Mouse (Mus musculus): Measurements from ENCODE around the gene Fndc11. TPM values are rescaled to one million over a fixed set of nuclear protein-coding genes. Genes with fewer than 3 reads are reported as not detected.
A peak's percentile ranks its signal among the peaks of the same experiment; 100 is the strongest.

The Fndc11 gene
- polyA plus RNA-seq, 1 experiment, result not detected

DNA sequence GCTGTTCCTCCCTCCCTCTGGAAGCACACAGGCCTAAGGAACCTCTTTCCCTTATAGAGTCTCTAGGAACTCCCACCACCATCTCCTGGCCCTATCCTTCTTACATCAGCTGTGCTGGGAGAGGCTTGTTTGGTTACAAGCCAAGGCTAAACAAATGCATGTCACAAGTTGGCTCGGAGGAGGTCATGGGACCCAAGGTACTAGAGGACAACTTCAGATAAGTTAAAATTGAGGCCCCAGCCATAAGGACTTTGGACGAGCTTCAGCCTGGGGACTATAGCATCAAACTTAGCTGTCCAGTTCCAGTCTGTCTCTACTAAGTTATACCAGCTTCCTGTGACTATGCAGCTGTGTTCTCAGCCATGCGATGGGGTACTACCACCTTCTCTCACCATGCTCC is 7.3 kb downstream of the Fndc11 start:
- no peaks in the 10 kb centered on the region for H3K4me1 ChIP-seq (ENCODE audit: control insufficient read depth, insufficient read depth, low read length)
- TF ChIP-seq EP300 (IDR thresholded peaks at IDR 0.05; ENCODE audit: insufficient read depth, low read depth, low read length), result no peak
- no peak for TF ChIP-seq POLR2A (IDR thresholded peaks at IDR 0.05; ENCODE audit: insufficient read depth, low read length)
- no peak for TF ChIP-seq CTCF (IDR thresholded peaks at IDR 0.05; ENCODE audit: low read depth, low read length)
- no peak overlapping the region for H3K27ac ChIP-seq (ENCODE audit: insufficient read depth, low read length)
- no peak overlapping the region for H3K4me3 ChIP-seq (ENCODE audit: low read depth, low read length)
- no peak overlapping the region for H3K9ac ChIP-seq (ENCODE audit: low read depth, poor library complexity, severe bottlenecking)
- H3K27me3 ChIP-seq (ENCODE audit: control insufficient read depth, insufficient read depth, low read length, poor library complexity, severe bottlenecking), result no peaks in the 10 kb centered on the region
- no peaks in the 10 kb centered on the region for H3K36me3 ChIP-seq (ENCODE audit: control insufficient read depth, insufficient read depth, low read length, poor library complexity, severe bottlenecking)
- H3K9me3 ChIP-seq (replicated peaks; ENCODE audit: control insufficient read depth, insufficient read depth, low read length, poor library complexity, severe bottlenecking), result no peaks in the 10 kb centered on the region

DNA sequence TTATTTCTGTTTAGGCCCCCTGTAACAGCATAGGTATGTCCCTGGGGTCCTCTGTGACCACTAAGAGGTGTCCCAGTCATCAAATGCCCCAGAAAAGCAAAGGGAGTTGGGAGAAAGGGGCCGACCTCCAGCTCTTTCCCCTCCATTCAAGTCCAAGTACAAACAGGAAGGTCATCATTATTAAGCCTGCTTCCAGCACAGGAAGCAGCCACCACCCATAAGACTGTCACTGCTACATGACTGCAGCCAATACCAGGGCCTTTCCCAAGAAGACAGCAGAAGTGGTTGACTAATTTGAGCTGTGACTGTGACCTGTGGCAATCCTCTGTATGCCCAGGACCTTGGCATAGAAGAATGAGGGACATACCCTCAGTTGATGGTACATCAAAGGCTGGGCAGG is 8.5 kb downstream of the Fndc11 start:
- TF ChIP-seq CTCF (IDR thresholded peaks at IDR 0.05; ENCODE audit: low read depth, low read length), result no peak
- no peak for TF ChIP-seq POLR2A (IDR thresholded peaks at IDR 0.05; ENCODE audit: insufficient read depth, low read length)
- H3K4me3 ChIP-seq (ENCODE audit: low read depth, low read length), result no peak overlapping the region
- no peaks in the 10 kb centered on the region for H3K4me1 ChIP-seq (ENCODE audit: control insufficient read depth, insufficient read depth, low read length)
- H3K9me3 ChIP-seq (replicated peaks; ENCODE audit: control insufficient read depth, insufficient read depth, low read length, poor library complexity, severe bottlenecking), result no peaks in the 10 kb centered on the region
- H3K9ac ChIP-seq (ENCODE audit: low read depth, poor library complexity, severe bottlenecking), result no peak overlapping the region
- H3K27me3 ChIP-seq (ENCODE audit: control insufficient read depth, insufficient read depth, low read length, poor library complexity, severe bottlenecking), result no peaks in the 10 kb centered on the region
- no peak overlapping the region for H3K27ac ChIP-seq (ENCODE audit: insufficient read depth, low read length)
- no peaks in the 10 kb centered on the region for H3K36me3 ChIP-seq (ENCODE audit: control insufficient read depth, insufficient read depth, low read length, poor library complexity, severe bottlenecking)

DNA sequence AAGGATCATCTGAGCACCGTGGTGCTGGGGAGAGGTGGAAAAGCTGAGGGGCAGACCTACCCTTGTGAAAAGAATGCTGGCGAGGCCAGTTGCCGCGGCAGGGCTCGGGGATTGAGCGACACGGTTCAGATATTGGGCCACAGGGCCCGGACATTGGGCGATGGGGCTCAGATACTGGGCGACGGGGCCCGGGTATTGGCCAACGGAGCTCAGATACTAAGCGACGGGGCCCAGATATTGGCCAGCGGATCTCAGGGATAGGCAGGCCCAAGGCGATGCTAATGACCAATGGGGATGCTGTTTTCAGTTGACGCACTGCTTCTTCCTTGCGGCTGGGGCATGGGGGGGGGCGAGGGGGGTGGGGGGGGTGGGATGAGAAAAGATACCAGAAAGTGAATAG is 11.4 kb downstream of the Fndc11 start:
- Histone ChIP-seq H3K4me3 (ENCODE audit: low read depth, low read length) (no peak overlapping the region), H3K27me3 (ENCODE audit: control insufficient read depth, insufficient read depth, low read length, poor library complexity, severe bottlenecking) (no peaks in the 10 kb centered on the region), H3K36me3 (ENCODE audit: control insufficient read depth, insufficient read depth, low read length, poor library complexity, severe bottlenecking) (no peaks in the 10 kb centered on the region), H3K4me1 (ENCODE audit: control insufficient read depth, insufficient read depth, low read length) (no peaks in the 10 kb centered on the region), H3K9ac (ENCODE audit: low read depth, poor library complexity, severe bottlenecking) (no peak overlapping the region), H3K9me3 (replicated peaks; ENCODE audit: control insufficient read depth, insufficient read depth, low read length, poor library complexity, severe bottlenecking) (no peaks in the 10 kb centered on the region), H3K27ac (ENCODE audit: insufficient read depth, low read length) (no peak overlapping the region)
- TF ChIP-seq POLR2A (IDR thresholded peaks at IDR 0.05; ENCODE audit: insufficient read depth, low read length), result no peak
- no peak for TF ChIP-seq CTCF (IDR thresholded peaks at IDR 0.05; ENCODE audit: low read depth, low read length)
- TF ChIP-seq EP300 (IDR thresholded peaks at IDR 0.05; ENCODE audit: insufficient read depth, low read depth, low read length), result no peak

DNA sequence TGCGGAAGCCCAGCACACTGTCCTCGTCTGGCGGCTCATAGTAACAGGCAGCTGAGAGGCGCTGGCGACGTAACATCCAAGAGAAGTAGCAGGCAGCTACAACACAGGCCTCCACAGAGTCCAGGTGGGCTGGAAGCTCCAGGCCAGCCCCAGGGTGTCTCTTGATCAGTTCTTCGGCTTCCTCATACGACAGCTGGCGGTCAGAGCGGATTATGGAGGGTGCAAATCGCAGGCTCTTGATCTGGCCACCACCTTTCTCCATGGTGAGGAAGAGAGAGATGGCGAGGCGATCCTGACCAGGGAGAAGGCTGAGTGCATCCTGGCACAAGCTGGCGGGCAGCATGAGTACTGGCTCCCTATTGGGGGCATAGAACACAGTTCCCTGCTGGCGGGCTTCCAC is 13.6 kb downstream of the Fndc11 start:
- Histone ChIP-seq H3K27ac (ENCODE audit: insufficient read depth, low read length) (no peak overlapping the region), H3K4me3 (ENCODE audit: low read depth, low read length) (peak overlapping the region; percentile 15), H3K9ac (ENCODE audit: low read depth, poor library complexity, severe bottlenecking) (no peak overlapping the region), H3K4me1 (ENCODE audit: control insufficient read depth, insufficient read depth, low read length) (no peaks in the 10 kb centered on the region), H3K9me3 (replicated peaks; ENCODE audit: control insufficient read depth, insufficient read depth, low read length, poor library complexity, severe bottlenecking) (no peaks in the 10 kb centered on the region), H3K27me3 (ENCODE audit: control insufficient read depth, insufficient read depth, low read length, poor library complexity, severe bottlenecking) (no peaks in the 10 kb centered on the region), H3K36me3 (ENCODE audit: control insufficient read depth, insufficient read depth, low read length, poor library complexity, severe bottlenecking) (no peaks in the 10 kb centered on the region)
- TF ChIP-seq POLR2A (IDR thresholded peaks at IDR 0.05; ENCODE audit: insufficient read depth, low read length) (no peak), CTCF (IDR thresholded peaks at IDR 0.05; ENCODE audit: low read depth, low read length) (no peak), EP300 (IDR thresholded peaks at IDR 0.05; ENCODE audit: insufficient read depth, low read depth, low read length) (no peak)

DNA sequence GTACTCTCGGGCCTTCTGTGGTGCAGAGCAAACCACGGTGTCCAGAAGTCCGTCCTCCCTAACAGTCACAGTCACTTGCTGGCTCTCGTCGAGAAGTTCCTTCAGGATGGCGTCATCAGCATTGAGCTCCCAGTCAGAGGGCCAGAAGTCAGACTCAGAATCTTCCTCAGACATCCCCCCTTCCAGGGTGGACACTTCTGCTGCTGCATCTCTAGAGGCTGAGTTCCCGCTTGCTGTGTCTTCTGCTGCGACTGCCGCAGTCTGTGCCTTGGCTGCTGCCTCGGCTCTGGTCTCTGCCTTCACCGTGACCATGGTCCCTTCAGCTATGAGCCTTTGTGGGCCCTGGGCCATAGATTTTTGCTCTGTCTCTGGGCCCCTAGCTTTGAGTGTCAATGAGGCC is 14.9 kb downstream of the Fndc11 start:
- no peaks in the 10 kb centered on the region for H3K4me1 ChIP-seq (ENCODE audit: control insufficient read depth, insufficient read depth, low read length)
- H3K4me3 ChIP-seq (ENCODE audit: low read depth, low read length), result no peak overlapping the region
- no peak for TF ChIP-seq POLR2A (IDR thresholded peaks at IDR 0.05; ENCODE audit: insufficient read depth, low read length)
- no peaks in the 10 kb centered on the region for H3K27me3 ChIP-seq (ENCODE audit: control insufficient read depth, insufficient read depth, low read length, poor library complexity, severe bottlenecking)
- no peak overlapping the region for H3K27ac ChIP-seq (ENCODE audit: insufficient read depth, low read length)
- H3K36me3 ChIP-seq (ENCODE audit: control insufficient read depth, insufficient read depth, low read length, poor library complexity, severe bottlenecking), result no peaks in the 10 kb centered on the region
- no peaks in the 10 kb centered on the region for H3K9me3 ChIP-seq (replicated peaks; ENCODE audit: control insufficient read depth, insufficient read depth, low read length, poor library complexity, severe bottlenecking)
- no peak overlapping the region for H3K9ac ChIP-seq (ENCODE audit: low read depth, poor library complexity, severe bottlenecking)

DNA sequence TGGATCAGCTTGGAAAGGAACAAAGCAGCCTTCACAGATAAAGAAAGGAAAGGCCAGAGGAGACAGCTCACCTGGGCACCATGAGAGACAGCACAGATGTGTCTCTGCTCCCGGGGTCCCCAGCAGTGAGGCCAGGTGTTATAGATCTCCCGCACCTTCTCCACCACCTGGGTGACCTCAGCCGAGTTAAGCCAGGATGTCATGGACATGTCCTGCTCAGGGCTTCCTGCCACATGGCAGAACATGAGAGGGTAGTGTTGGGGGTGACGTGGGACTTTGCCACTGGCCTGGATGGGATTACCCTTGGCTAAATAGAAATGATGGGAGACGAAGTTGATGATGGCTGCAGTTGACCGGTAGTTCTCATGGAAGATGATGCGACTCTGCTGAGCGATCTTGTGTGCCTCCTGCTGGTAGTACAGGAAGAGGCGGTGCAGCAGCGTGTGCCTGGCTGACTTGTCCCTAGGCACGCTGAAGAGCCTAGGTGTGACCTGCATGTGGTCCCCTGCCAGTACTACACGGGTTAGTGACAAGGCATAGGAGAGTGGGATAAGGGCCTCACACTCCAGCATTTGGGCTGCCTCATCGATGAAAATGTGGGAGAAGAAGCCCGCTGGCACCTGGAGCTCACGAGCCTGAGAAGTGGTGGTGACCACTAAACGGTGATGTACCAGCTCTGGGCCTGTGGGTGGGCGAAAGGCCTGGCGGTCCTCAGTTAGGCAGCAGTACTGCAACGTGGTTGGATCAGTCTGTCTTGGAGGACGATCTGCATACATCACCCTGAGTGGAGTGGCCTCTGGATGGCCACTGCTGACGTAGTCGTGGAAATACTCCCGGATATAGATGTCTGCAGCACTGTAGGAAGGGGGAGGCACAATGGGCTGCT is 16.1 kb downstream of the Fndc11 start:
- Histone ChIP-seq H3K36me3 (ENCODE audit: control insufficient read depth, insufficient read depth, low read length, poor library complexity, severe bottlenecking) (no peaks in the 10 kb centered on the region), H3K4me1 (ENCODE audit: control insufficient read depth, insufficient read depth, low read length) (no peaks in the 10 kb centered on the region), H3K27ac (ENCODE audit: insufficient read depth, low read length) (no peak overlapping the region), H3K9me3 (replicated peaks; ENCODE audit: control insufficient read depth, insufficient read depth, low read length, poor library complexity, severe bottlenecking) (no peaks in the 10 kb centered on the region), H3K4me3 (ENCODE audit: low read depth, low read length) (no peak overlapping the region), H3K9ac (ENCODE audit: low read depth, poor library complexity, severe bottlenecking) (no peak overlapping the region), H3K27me3 (ENCODE audit: control insufficient read depth, insufficient read depth, low read length, poor library complexity, severe bottlenecking) (no peaks in the 10 kb centered on the region)
- TF ChIP-seq CTCF (IDR thresholded peaks at IDR 0.05; ENCODE audit: low read depth, low read length) (peak; percentile 44), POLR2A (IDR thresholded peaks at IDR 0.05; ENCODE audit: insufficient read depth, low read length) (no peak), EP300 (IDR thresholded peaks at IDR 0.05; ENCODE audit: insufficient read depth, low read depth, low read length) (no peak)

All from ES-Bruce4 (cell line).